Mouse (Mus musculus) lung, postnatal 4 days (tissue): ENCODE results near the gene Gm13199.

Experiments
- DNase-seq, 2 experiments: peaks; one replicate each; pipeline ENCODE4 v3.0.0; 2021

The Gm13199 gene

DNA sequence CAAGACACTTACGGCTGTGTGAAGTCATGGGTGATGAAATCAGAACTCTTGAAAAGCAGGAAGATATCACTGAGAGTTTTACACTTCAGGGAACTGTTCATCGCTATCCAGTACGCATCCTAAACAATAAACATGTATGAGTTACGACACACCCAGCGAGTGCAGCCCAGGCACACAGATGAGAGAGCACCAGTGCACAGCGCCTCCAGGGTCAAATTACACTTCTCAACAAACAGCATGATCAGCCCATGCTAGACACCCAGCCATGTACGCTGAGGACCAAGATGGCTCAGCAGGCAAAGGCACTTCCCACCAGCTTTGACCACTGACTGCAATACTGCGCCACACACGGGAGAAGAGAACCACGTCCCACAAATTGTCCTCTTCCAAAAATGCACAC is 41.5 kb downstream of the Gm13199 start:
- DNase-seq, result no peak
